Mouse (Mus musculus): ENCODE measurements around the gene Itpr3. TPM values are rescaled to one million over a fixed set of nuclear protein-coding genes. Genes with fewer than 3 reads are reported as not detected.

Itpr3 gene
- 56.3 and 104 TPM in 2 replicates for polyA plus RNA-seq (2012; ENCODE audit: low replicate concordance)

DNA sequence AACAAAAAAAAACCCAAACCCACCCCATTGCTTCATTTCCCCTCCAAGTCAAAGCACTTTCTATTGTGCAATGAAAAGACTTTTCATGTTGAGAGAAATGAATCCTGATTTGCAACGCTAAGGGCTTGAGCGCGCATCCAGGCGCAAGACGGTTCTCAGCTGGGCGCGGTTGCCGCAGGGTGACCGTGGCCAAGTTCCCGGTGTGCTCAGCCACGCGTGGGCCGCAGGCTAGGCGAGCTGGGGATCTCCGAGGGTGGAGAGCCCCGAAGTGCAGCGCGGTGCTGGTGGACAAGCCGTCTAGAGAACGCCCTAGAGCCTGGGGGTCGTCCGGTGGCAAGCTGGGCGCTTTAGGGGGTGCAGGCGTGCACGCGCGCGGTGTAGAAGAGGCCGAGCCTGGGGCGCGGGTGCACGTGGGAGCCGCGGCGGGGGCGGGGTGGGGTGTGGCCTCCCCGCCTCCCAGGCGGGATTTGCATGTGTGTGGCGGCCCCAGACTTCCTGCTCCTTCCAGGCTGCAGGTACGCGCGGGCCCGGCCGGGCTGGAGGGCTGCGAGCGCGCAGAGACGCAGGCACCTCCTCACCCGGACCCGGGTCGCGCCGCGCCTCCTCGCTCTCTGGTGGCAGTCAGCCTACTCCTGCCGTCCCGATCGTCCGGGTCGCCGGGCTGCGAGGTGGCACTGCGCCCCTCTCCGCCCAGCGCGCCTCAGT lies at the start of gene Itpr3:
TSS of gene Itpr3 (plus strand) at position 493 of the 705 bp plus-strand sequence.

DNA sequence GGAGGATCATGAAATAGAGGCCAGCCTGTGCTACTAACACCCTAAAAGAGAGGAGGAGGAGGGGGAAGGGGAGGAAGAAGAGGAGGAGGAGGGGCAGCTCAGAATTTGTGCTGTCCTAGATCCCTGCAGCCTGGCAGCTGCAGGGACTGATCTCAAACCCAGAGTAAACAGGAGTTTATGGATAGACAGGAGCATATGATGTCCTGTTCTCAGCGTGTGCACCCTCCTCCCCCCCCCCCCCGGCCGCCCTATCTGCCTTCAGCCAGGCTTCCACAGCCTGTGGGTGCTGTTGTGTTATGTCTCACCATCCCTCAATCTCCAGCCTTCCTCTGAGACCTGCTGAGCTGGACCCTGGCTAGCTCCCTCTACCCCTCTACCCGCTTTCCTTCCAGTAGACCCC lies 28.2 kb upstream of the Itpr3 start, which contains the start of gene Bak1:
TSS of gene Bak1 (minus strand) at position 101 of the 400 bp plus-strand sequence.

DNA sequence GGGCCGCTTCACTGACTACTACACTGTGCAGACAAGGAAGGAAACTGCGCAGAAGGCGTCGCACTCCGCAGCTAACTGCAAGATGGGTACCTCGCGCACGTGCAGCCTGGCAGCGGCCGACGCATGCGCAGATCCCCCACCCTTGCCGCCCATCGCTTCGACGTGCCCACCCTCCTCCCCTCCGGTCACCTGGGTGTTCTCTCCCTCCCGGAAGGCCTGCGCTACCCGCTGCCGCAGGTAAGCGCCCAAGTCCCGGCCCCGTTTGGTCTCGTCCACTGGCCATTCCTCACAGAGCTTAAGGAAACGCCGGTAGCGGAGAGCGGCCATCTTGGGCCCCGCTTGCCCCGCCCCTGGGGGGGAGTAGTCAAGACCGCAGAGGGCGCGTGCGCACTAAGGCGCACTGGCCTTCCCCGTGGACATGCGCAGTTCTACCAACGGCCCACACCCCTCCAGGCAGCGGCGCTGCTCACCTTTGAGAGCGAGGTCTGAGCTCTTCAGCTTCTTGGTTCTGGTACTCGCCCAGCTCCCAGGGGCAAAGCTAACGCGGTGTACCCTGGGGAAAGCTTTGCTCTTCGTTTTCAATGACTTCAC lies 76.5 kb downstream of the Itpr3 start, which contains the start of gene Uqcc2:
TSS of gene Uqcc2 (minus strand) at position 366 of the 591 bp plus-strand sequence.

DNA sequence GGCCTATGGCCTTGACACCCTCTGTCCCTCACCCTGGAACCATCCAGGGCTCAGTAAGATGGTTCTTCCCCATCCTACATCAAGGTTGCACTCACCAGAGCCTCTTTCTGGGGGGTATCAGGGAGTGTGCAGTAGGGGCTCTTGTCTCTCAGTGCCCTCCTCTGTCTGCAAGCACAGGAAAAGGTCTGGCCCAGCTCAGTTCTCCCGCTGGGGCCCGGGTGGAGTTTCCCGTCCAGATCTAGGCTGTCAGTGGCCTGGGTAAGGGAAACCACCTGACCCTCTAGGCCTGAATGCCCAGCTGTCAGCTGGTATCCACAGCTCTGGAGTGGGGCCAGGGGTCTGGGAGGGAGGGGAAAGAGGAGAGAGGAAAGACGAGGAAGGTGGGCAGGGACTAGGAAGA lies 110.4 kb downstream of the Itpr3 start, which contains the start of gene Ip6k3:
TSS of gene Ip6k3 (minus strand) at position 251 of the 400 bp plus-strand sequence.

Other genes with a start within 250 kb of the Itpr3 start
- gene Nkx2-5, start 212.3 kb upstream of the Itpr3 start, polyA plus RNA-seq (2012; ENCODE audit: low replicate concordance), result 0.53 and 1.3 TPM in 2 replicates
- 7.0 and 12.9 TPM in 2 replicates for gene Kifc5b, start 140.2 kb upstream of the Itpr3 start, polyA plus RNA-seq (2012; ENCODE audit: low replicate concordance)
- 397 and 1,097 TPM in 2 replicates for gene Phf1, start 124.3 kb upstream of the Itpr3 start, polyA plus RNA-seq (2012; ENCODE audit: low replicate concordance)
- 223 and 274 TPM in 2 replicates for gene Cuta, start 117.7 kb upstream of the Itpr3 start, polyA plus RNA-seq (2012; ENCODE audit: low replicate concordance)
- gene Syngap1, start 116.1 kb upstream of the Itpr3 start, polyA plus RNA-seq (2012; ENCODE audit: low replicate concordance), result 3.4 and 4.3 TPM in 2 replicates
- 12.2 and 19.1 TPM in 2 replicates for gene Zbtb9, start 84.1 kb upstream of the Itpr3 start, polyA plus RNA-seq (2012; ENCODE audit: low replicate concordance)
- gene Bak1, start 28.3 kb upstream of the Itpr3 start, polyA plus RNA-seq (2012; ENCODE audit: low replicate concordance), result 108 and 139 TPM in 2 replicates
- gene Uqcc2, start 76.6 kb downstream of the Itpr3 start, polyA plus RNA-seq (2012; ENCODE audit: low replicate concordance), result 96.9 and 133 TPM in 2 replicates
- gene Ip6k3, start 110.5 kb downstream of the Itpr3 start, polyA plus RNA-seq (2012; ENCODE audit: low replicate concordance), result 0.24 and 0.73 TPM in 2 replicates
- gene Lemd2, start 147.2 kb downstream of the Itpr3 start, polyA plus RNA-seq (2012; ENCODE audit: low replicate concordance), result 119 and 137 TPM in 2 replicates

Data from hematopoietic multipotent progenitor cell, adult 10-12 weeks (in vitro differentiated cells).